Mouse (Mus musculus): ENCODE data around the gene Ndufa13.

DNA sequence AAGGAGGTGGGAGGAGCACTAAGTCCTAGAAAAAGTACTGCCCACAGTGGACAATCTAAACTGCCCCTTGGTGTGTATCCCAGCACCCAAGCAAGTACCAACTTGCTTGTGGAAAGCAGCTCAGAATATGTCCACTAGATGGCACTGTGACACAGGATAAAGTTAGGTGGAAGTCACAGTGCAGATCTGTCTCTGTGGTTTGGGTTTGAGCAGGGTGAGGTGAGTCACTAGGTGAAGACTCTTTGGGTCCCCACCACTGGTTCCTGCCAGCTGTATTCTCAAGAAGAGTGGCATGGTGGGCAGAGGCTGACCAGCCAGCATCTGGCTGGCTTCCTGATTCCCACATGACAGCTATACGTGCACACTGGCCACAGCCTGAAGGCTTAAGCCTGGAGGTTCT lies 16.7 kb upstream of the Ndufa13 start:
- TF ChIP-seq CTCF (IDR thresholded peaks at IDR 0.05; ENCODE audit: extremely low read depth, insufficient read depth, low read length) (peak; percentile 88), POLR2A (IDR thresholded peaks at IDR 0.05; ENCODE audit: extremely low read depth, insufficient read depth, low read length) (no peak)
